Mouse (Mus musculus): ENCODE measurements around the gene Sorcs2.
A peak's percentile ranks its signal among the peaks of the same experiment; 100 is the strongest.

The Sorcs2 gene

DNA sequence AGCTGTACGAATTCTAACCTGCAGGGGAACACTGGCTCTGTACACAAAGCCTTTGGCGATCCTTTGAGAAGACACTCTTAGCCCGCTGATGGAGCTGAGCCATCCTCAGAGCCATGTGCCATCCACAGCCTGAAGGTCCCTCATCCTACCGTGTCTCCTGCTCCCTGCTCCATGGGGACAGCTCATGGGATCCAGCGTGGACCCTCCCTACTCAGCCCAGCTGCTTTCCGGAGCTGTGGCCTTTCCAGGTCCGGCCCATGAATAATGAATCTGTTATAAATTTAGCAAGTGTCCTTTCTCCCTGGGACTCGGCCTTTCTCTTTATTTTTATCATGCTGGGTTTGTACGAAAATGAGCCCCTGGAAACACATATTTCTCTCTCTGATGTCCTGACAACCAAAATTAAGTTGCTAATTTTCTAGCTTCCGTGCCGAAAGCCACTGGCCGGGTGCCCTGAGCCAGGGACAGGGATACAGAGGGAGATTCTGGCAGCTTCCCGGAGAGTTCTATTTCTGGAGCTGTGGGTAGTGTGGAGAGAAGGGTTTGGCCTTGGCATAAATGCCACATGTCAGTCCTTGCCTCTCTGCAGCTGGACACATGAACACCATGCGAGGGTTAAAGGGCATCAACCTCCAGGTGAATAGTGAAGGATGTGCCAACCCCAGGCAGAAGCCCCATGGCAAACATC is 228.8 kb downstream of the Sorcs2 start:
- DNase-seq, result peak; percentile 15 to 49

GRCm38 (mm10) chr5:36166346-36167013 is 231.5 kb downstream of the Sorcs2 start:
- no peak for DNase-seq

GRCm38 (mm10) chr5:36165424-36166302 is 232.3 kb downstream of the Sorcs2 start:
- DNase-seq, result no peak

- no peak for DNase-seq
Measured at GRCm38 (mm10) chr5:36154879-36155485, 243.0 kb downstream of the Sorcs2 start.

GRCm38 (mm10) chr5:36153261-36153660 is 244.7 kb downstream of the Sorcs2 start:
- DNase-seq, result no peak

DNA sequence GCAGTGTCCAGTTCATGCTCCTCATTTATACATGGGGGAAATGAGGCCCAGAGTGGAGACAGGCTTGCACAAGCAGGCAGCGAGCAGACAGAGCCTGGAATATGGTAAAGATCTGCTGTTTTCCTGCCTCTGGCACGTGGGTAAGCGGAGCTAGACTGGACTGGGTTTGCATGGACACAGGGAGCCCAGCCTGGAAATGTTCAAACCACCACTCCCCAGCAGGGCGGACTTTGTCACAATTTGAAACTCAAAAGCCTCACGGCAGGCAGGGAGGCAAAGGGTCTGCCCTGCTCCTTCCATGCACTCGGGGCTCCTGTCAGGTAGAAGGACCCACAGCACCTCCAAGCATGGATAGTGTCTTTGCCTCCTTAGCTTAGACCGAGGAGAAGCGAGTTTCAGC is 246.9 kb downstream of the Sorcs2 start:
- DNase-seq, result peak; percentile 43 to 70

GRCm38 (mm10) chr5:36149098-36149497 is 248.8 kb downstream of the Sorcs2 start:
- DNase-seq, result no peak

DNA sequence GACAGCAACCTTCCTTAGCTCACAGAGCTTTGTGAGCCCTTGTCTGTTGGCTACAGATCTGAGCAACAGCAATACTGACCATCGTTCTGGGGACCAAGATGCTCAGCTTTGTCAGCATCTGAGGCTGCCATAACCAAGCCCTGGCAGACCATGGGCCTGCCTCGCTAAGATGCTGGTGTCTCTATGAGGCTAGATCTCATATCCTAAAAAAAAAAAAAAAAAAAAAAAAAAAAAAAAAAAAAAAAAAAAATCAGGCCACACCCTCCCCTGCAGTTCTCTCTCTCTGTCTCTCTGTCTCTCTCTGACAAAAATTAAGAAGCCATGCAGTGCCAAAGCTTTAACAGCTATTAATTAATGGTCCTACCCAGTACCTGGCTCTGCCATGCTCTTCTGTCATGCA is 251.3 kb downstream of the Sorcs2 start:
- DNase-seq, result no peak

- no peak for DNase-seq
Measured at GRCm38 (mm10) chr5:36144560-36144959, 253.4 kb downstream of the Sorcs2 start.

DNA sequence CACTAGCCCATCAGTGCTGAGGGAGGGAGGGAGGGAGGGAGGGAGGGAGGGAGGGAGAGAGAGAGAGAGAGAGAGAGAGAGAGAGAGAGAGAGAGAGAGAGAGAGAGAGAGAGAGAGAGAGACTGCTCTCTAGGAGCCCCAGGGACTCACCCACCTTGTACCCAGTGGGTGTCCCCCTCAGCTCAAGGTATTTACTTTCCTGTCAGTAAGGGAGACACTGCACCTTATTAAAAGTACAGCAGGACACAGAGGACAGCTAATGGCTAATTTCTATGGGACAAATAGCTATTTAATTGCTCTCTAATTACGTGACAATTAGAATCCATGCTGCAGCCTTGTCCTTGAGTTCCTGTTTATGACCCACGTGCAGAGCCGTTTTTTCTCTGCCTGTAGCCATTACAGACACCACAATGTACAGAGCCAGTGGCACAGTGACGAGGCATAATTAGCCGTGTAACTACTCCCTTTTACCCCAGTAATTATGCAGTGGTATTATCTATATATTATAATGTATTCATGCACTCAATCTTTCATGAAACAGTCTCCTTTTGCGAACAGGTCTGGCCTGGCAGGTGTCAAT is 256.2 kb downstream of the Sorcs2 start:
- DNase-seq, result no peak

DNA sequence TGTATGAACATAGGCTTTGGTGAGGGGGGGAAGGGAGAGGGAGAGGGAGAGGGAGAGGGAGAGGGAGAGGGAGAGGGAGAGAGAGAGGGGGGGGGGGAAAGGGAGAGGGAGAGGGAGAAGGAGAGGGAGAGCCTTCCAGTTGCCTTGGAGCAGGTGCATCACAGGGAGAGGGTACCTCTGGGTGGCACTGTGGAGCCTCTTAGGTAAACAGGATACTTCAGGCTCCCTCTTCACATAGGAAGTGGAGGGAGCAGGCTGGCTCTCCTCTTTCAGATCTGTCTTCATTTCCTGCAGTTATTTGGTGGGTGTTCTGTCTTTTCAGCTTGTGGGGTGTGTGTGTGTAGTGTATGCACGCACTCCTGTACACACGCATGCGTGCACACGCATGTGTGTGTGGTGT is 256.8 kb downstream of the Sorcs2 start:
- peak; percentile 66 to 67 for DNase-seq

- DNase-seq, result no peak
Measured at GRCm38 (mm10) chr5:36139766-36140165, 258.2 kb downstream of the Sorcs2 start.

DNA sequence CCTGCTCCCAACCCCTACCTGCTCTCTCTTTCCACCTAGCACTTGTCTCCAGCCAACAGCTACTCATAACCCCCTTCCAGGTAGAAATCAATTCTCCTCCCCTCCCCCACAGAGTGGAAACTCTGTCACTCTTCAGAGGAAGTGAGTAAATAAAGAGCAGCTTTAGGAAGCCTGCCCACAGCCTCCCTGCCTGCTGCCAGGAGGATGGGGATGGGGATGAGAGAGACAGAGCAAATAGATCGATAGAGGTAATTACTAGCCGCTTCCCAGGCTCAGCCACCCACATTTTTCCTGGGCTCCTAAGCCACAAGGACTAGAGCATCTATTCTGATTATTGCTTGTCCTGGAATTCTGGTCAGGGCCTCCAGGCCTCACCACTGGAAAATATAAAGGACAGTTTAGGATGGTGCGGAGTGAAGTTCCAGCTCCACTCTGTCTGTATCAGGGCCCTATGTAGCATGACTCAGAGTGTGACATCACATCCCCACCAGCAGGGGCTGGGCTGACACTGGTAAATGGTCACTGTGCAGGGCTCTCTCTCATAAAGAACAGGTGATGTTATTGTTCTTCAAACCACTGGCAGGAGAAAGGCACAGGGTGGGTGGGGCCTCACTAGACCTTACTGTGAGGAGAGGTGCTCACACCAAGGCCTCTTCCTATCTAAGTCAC is 261.9 kb downstream of the Sorcs2 start:
- DNase-seq, result no peak

DNA sequence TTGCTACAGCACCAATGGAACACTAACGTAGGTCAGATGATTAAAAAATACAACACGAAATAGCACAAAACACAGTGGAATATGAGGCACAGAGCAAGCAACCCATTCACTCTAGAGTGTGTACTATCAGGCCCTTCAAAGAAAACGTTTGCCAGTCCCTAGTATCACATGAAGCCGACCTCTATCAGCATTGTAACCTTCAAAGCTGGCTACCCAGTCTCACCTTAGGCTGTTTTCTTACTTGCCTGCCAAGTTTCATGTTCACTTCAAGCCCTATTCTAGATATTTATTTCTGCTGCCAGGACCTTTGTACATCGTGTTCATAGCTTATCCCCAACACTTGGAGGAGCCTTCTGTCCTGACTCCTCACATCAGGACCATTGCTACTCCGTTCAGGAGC is 263.6 kb downstream of the Sorcs2 start:
- DNase-seq, result no peak

- no peak for DNase-seq
Measured at GRCm38 (mm10) chr5:36133893-36134292, 264.0 kb downstream of the Sorcs2 start.

DNA sequence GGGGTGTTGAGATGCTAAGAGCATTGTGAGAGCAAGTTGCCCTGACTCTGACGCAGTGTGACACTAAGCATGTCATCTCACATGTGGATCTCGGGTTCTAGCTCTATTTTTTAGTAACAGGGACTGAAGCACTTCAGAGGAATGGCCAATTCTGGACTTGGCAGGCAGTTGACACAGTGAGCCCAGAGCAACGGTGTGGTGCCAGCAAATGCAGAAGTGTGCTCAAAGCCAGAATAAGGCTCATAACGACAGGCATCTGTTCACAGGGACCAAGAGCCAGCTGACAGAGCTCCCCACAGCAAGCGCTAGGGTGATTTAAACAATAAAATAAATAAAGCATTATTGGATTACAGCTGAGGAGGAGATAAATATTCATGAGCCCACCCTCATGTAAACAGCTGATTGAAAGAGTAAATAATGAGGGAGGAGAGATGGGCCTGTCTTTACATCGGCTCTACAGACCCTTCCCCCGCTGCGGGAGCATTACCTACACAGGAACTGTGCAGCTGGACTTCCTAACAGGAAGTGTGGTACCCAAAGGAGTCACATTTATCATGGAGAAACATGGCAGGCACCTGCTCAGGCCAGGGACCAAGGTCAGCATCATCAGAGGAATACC is 267.4 kb downstream of the Sorcs2 start:
- no peak for DNase-seq

GRCm38 (mm10) chr5:36129661-36130060 is 268.3 kb downstream of the Sorcs2 start:
- no peak for DNase-seq

GRCm38 (mm10) chr5:36128513-36128912 is 269.4 kb downstream of the Sorcs2 start:
- DNase-seq, result no peak

DNA sequence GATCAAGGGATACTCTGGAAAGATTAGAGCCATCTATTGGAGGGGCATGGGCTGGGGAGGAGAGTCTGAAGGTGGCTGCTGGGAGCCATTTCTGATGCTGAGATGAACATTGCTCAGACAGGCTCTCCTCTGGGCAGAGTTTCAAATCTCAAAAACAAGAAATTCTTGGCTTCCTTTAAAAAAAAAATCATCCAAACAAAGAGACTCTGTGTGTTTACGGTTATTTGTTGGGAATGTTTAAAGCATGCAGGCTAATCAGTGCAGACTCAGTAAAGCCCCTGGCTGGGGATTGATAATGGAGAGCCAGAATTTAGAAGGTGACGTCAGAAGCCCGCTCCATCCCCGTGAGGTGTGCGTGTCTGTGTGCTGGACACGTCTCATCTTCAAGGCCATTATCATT is 272.9 kb downstream of the Sorcs2 start:
- no peak for DNase-seq

DNA sequence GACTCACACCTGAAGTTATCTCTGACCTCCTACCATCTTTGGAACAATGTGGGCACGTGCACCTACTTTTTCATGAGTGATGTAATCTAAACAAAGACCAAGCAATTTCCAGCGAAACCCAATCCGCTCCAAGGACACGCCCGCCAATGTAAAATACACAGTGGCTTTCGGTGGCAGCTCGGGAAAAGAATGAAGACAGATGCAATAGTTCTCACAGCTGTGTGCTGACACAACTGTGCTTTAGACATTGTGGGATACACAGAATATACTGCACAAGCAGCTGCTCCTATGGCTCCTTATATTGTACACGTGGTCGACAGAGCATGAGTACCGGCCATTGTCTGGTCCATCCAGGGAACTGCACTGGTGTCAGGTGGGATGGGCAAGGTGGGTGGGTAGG is 275.0 kb downstream of the Sorcs2 start:
- no peak for DNase-seq

DNA sequence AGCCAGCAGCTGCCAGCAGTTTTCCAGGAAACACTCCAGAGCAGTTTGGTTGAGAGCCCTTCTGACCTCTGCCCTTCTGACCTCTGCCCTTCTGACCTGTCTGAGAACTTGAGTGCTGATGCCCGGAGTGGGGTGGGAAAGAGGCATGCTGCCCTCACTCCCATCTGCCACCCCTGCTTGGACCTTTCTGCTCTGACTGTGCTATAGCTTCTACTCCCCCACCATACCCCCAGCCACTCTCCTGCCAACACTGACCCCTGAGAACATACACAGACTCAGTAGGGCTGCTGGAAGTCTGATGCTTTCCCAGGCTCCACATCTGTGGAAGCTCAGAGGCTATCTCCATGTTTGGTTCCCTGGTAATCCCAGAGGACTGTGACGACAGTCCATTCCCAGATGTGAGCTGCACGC is 277.0 kb downstream of the Sorcs2 start:
- DNase-seq, result peak; percentile 39 to 62

DNA sequence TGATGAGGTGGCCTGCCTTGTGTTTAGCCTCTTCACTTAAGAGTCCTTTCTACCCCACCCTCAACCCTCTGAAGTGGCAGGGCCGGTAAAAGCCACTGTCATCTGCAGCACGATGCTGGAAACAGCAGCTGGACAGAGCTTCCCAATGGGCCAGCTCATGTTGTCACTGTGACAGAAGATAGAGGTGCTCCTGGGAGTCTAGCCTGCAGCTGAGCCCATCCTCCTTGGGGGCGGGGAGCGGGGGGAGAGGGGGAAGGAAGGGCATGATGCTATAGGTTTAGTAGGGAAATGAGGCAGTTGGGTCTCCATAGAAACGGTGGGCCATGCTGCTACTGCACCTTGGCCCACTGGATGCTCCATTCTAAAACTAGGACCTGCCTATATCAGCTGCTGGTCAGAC is 279.9 kb downstream of the Sorcs2 start:
- no peak for DNase-seq
